Mouse (Mus musculus) small intestine, adult 2 months (tissue): ENCODE results near the gene Gm20219. TPM values are rescaled to one million over a fixed set of nuclear protein-coding genes. Genes with fewer than 3 reads are reported as not detected.

ENCODE experiments used
- H3K27ac ChIP-seq: fragments of 200-500 bp; 2 replicates; pipeline ENCODE4 v1.5.1; 2012; ENCODE audit warnings: low read depth, low read length, control low read depth, inconsistent platforms; ENCODE audit not compliant: insufficient read depth
- H3K27me3 ChIP-seq: fragments of 200-500 bp; 2 replicates; pipeline ENCODE4 v1.6.1; 2012; ENCODE audit warnings: mild to moderate bottlenecking, moderate library complexity, low read length, inconsistent platforms; ENCODE audit not compliant: control insufficient read depth, insufficient read depth
- H3K36me3 ChIP-seq: fragments of 200-500 bp; 2 replicates; pipeline ENCODE4 v1.6.1; 2012; ENCODE audit warnings: mild to moderate bottlenecking, low read length, control low read depth, inconsistent platforms; ENCODE audit not compliant: control insufficient read depth, insufficient read depth
- H3K4me1 ChIP-seq: fragments of 200-500 bp; 2 replicates; pipeline ENCODE4 v1.6.1; 2012; ENCODE audit warnings: low read length, inconsistent platforms, mixed read lengths; ENCODE audit not compliant: control insufficient read depth, insufficient read depth, insufficient read length
- H3K4me3 ChIP-seq: fragments of 200-500 bp; 2 replicates; pipeline ENCODE4 v1.5.1; 2012; ENCODE audit warnings: low read depth, mild to moderate bottlenecking, control low read depth, inconsistent platforms, low read length, moderate library complexity
- CTCF ChIP-seq: fragments of 200-500 bp; IDR thresholded peaks from 2 replicates; pipeline ENCODE4 v1.5.1; 2012; ENCODE audit warnings: low read depth, mild to moderate bottlenecking, control low read depth, inconsistent platforms, low read length, moderate library complexity, mixed read lengths; ENCODE audit not compliant: insufficient replicate concordance, insufficient read length; ENCODE audit errors: extremely low read depth
- POLR2A ChIP-seq: fragments of 200-500 bp; IDR thresholded peaks from 2 replicates; pipeline ENCODE4 v1.6.1; 2012; ENCODE audit warnings: low read depth, mild to moderate bottlenecking, control low read depth, inconsistent platforms, low read length, moderate library complexity
- WGBS: fragments of 180-500 bp; shearing (Covaris S2); methylation state at CpG from one replicate; pipeline ENCODE4 v1.1.7; 2018; 5-methylcytosine and 5-hydroxymethylcytosine counted together
- polyA plus RNA-seq: library from polyadenylated mRNA; depleted of rRNA; stranded (reverse); fragments of >200 nt; gene quantifications from 2 replicates; pipeline ENCODE4 v1.2.3, GENCODE M21; 2012

The Gm20219 gene
- polyA plus RNA-seq, 1 experiment = 2.7 TPM

GRCm38 (mm10) chr17:56546576-56546975 is 7.6 kb downstream of the Gm20219 start:
- Histone ChIP-seq H3K4me3 (no peak overlapping the region), H3K36me3 (no peaks in the 10 kb centered on the region), H3K4me1 (peaks cover 8% of the 10 kb centered on the region), H3K27ac (no peak overlapping the region), H3K27me3 (no peaks in the 10 kb centered on the region)
- 89% methylated on average over 5 of the region's 5 CpGs for WGBS
- TF ChIP-seq CTCF (no peak), POLR2A (no peak)

DNA sequence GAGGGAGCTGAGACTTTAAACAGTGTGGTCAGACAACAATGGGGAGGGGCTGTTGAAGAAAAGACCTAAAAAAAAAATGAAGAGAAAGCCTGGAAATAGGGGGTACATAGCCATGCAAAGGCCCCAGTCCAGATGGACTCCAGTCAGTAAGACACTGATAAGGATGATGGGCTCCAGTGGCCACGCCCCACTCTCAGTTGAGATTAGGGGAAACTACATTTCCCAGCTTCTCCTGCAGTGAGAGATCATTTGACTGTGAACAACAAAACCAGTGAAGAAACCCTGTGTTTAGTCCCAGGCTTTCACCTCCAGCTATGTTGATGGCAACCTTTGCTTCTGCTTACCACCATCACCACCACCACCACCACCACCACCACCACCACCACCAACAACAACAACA is 8.2 kb downstream of the Gm20219 start:
- no peaks in the 10 kb centered on the region for H3K27me3 ChIP-seq
- TF ChIP-seq CTCF = no peak
- no peak for TF ChIP-seq POLR2A
- no peak overlapping the region for H3K27ac ChIP-seq
- no peak overlapping the region for H3K4me3 ChIP-seq
- 58% methylated on average over 1 of the region's 1 CpGs for WGBS
- no peaks in the 10 kb centered on the region for H3K36me3 ChIP-seq
- H3K4me1 ChIP-seq = peaks cover 4% of the 10 kb centered on the region; the same call in 1 of the 2 replicates

- 78% methylated on average over 7 of the region's 7 CpGs for WGBS
- H3K4me3 ChIP-seq = no peak overlapping the region
- TF ChIP-seq CTCF = no peak
- TF ChIP-seq POLR2A = no peak
- H3K27ac ChIP-seq = no peak overlapping the region
- no peaks in the 10 kb centered on the region for H3K36me3 ChIP-seq
- H3K27me3 ChIP-seq = no peaks in the 10 kb centered on the region
- no peaks in the 10 kb centered on the region for H3K4me1 ChIP-seq
These were observed 9.3 kb downstream of the Gm20219 start for GRCm38 (mm10) chr17:56544699-56545387.

DNA sequence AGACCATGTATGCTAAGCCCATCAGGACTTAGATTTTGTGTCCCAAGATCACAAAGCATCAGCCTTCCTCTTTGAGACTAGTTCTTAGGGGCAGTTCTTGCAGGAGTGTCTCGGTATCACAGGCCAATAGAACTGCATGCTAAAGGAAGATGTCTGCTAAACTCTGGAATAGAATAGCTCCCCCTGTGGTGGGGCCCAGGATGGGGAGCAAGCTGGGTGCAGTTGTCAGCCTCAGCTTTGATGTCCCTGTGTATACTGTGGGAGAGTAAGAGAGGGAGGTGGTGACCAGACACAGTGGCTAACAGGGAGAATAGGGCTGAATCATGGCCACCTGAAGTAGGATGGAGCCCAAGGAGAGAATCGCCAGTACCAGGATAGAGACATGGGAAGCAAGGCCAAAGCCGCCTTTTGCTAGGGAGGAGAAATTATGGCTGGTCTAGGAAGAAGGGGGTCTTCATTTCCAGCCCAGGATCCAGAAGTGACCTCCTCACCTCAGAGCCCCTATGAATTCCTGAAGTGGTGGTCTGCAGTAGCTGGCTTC is 10.4 kb downstream of the Gm20219 start:
- Histone ChIP-seq H3K4me1 (no peaks in the 10 kb centered on the region), H3K27ac (no peak overlapping the region), H3K4me3 (no peak overlapping the region), H3K27me3 (no peaks in the 10 kb centered on the region), H3K36me3 (no peaks in the 10 kb centered on the region)
- TF ChIP-seq CTCF (0 out of 2 replicates have a peak, but pooled peaks have one; percentile 11), POLR2A (no peak)
- 81% methylated on average over 3 of the region's 3 CpGs for WGBS

DNA sequence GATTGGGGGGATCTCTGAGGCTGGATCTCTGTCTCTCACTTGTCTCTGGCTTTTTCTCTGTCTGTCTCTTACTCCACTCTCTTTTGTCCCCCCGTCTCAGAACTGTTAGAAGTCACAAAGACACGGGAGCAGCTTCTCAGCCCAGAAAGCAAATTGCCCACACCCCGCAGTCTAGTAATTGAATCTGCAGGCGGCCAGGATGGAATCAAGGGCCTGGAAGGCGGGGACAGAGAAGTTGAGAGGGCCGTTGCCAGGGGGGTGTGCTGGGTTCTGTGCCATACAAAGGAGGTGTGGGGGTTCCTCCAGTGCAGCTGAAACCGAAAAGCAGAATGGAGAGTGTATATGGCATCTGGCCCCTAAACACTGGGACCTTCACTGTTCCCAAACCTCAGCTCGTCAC is 11.5 kb downstream of the Gm20219 start:
- TF ChIP-seq POLR2A (no peak), CTCF (no peak)
- no peak overlapping the region for H3K27ac ChIP-seq
- H3K27me3 ChIP-seq = no peaks in the 10 kb centered on the region
- WGBS = 61% methylated on average over 8 of the region's 8 CpGs
- H3K4me3 ChIP-seq = no peak overlapping the region
- H3K4me1 ChIP-seq = no peaks in the 10 kb centered on the region
- H3K36me3 ChIP-seq = no peaks in the 10 kb centered on the region

DNA sequence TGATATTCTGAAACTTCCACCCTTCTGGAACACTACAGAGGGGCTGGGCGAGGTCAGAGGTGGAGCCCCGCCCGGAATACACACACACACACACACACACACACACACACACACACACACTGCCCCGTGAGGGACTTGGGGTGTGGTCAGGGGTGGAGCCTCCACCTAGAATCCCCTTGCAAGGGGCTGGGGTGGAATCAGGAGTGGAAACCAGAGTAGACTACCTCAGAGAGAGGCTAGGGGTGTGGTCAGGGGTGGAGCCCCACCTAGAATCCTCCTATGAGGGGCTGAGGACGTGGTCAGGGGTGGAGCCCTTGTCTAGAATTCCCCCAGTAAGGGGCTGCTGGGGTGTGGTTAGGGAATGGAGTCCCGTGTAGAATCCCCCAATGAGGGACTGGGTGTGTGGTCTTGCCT is 13.6 kb downstream of the Gm20219 start:
- no peak for TF ChIP-seq POLR2A
- no peak for TF ChIP-seq CTCF
- H3K4me3 ChIP-seq = no peak overlapping the region
- 28% methylated on average over 6 of the region's 6 CpGs for WGBS
- no peaks in the 10 kb centered on the region for H3K36me3 ChIP-seq
- no peak overlapping the region for H3K27ac ChIP-seq
- no peaks in the 10 kb centered on the region for H3K4me1 ChIP-seq
- H3K27me3 ChIP-seq = no peaks in the 10 kb centered on the region

- H3K4me1 ChIP-seq = no peaks in the 10 kb centered on the region
- H3K27me3 ChIP-seq = no peaks in the 10 kb centered on the region
- H3K4me3 ChIP-seq = no peak overlapping the region
- 53% methylated on average over 8 of the region's 8 CpGs for WGBS
- TF ChIP-seq POLR2A (no peak), CTCF (no peak)
- H3K27ac ChIP-seq = no peak overlapping the region
- no peaks in the 10 kb centered on the region for H3K36me3 ChIP-seq
These were observed 16.3 kb downstream of the Gm20219 start for GRCm38 (mm10) chr17:56537912-56538311.

DNA sequence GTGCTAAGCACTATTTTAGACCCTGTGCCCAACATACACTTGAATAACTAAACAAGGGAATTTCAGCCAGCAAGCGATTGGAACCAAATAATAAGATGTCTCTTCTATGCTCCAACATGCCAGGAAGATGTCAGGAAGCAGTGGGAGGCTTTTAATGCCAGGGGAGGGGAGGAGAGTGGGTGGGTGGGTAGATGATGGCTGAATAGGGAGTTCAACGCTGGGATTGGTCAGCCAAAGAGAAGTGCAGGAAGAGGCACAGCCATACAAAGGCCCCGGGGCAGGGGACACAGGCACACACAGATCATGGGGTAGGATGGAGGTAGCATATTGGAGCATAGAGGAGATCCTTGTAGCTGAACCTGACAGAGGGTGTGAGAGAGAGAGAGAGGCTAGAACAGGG is 17.3 kb downstream of the Gm20219 start:
- TF ChIP-seq CTCF (no peak), POLR2A (no peak)
- WGBS = 69% methylated on average over 3 of the region's 3 CpGs
- Histone ChIP-seq H3K4me3 (no peak overlapping the region), H3K36me3 (no peaks in the 10 kb centered on the region), H3K27me3 (no peaks in the 10 kb centered on the region), H3K27ac (no peak overlapping the region), H3K4me1 (no peaks in the 10 kb centered on the region)
